Mouse (Mus musculus): ENCODE measurements around the gene Pbrm1.

Pbrm1 gene

GRCm38 (mm10) chr14:31018860-31019291, at the start of gene Pbrm1, which contains the start of gene Gnl3:
Pbrm1 (plus strand) TSS chr14:31019138.
Gnl3 (minus strand) TSS chr14:31019152.
- peak; percentile 89 for DNase-seq (ENCODE audit: low read depth)

- DNase-seq (ENCODE audit: low read depth), result no peak
Measured at GRCm38 (mm10) chr14:30974204-30974603, 44.7 kb upstream of the Pbrm1 start.

GRCm38 (mm10) chr14:30976222-30976621, 42.7 kb upstream of the Pbrm1 start:
- no peak for DNase-seq (ENCODE audit: low read depth)

GRCm38 (mm10) chr14:30996417-30996816, 22.5 kb upstream of the Pbrm1 start:
- no peak for DNase-seq (ENCODE audit: low read depth)

GRCm38 (mm10) chr14:31000356-31000755, 18.6 kb upstream of the Pbrm1 start:
- no peak for DNase-seq (ENCODE audit: low read depth)

GRCm38 (mm10) chr14:31000816-31001306, 18.1 kb upstream of the Pbrm1 start:
- DNase-seq (ENCODE audit: low read depth), result no peak

GRCm38 (mm10) chr14:31001307-31002205, 17.4 kb upstream of the Pbrm1 start, which contains the start of the genes Glt8d1 and Spcs1:
Glt8d1 (plus strand) TSS chr14:31001400.
Spcs1 (minus strand) TSS chr14:31001672.
- DNase-seq (ENCODE audit: low read depth), result no peak

GRCm38 (mm10) chr14:31004527-31004926, 14.4 kb upstream of the Pbrm1 start:
- DNase-seq (ENCODE audit: low read depth), result no peak

GRCm38 (mm10) chr14:31006779-31007178, 12.2 kb upstream of the Pbrm1 start:
- no peak for DNase-seq (ENCODE audit: low read depth)

GRCm38 (mm10) chr14:31011588-31011987, 7.3 kb upstream of the Pbrm1 start:
- no peak for DNase-seq (ENCODE audit: low read depth)

- DNase-seq (ENCODE audit: low read depth), result no peak
Measured at GRCm38 (mm10) chr14:31013928-31014327, 5.0 kb upstream of the Pbrm1 start.

GRCm38 (mm10) chr14:31016063-31016462, 2.9 kb upstream of the Pbrm1 start:
- DNase-seq (ENCODE audit: low read depth), result no peak

- no peak for DNase-seq (ENCODE audit: low read depth)
Measured at GRCm38 (mm10) chr14:31017854-31018253, 1.1 kb upstream of the Pbrm1 start.

GRCm38 (mm10) chr14:31019331-31020205, 630 bp downstream of the Pbrm1 start:
- peak; percentile 77 for DNase-seq (ENCODE audit: low read depth)

GRCm38 (mm10) chr14:31022579-31022978, 3.6 kb downstream of the Pbrm1 start:
- no peak for DNase-seq (ENCODE audit: low read depth)

- no peak for DNase-seq (ENCODE audit: low read depth)
Measured at GRCm38 (mm10) chr14:31025785-31026184, 6.8 kb downstream of the Pbrm1 start.

GRCm38 (mm10) chr14:31045296-31045695, 26.4 kb downstream of the Pbrm1 start:
- peak; percentile 25 for DNase-seq (ENCODE audit: low read depth)

- DNase-seq (ENCODE audit: low read depth), result peak; percentile 76
Measured at GRCm38 (mm10) chr14:31045817-31046216, 26.9 kb downstream of the Pbrm1 start.

GRCm38 (mm10) chr14:31062277-31062676, 43.3 kb downstream of the Pbrm1 start:
- no peak for DNase-seq (ENCODE audit: low read depth)

- DNase-seq (ENCODE audit: low read depth), result no peak
Measured at GRCm38 (mm10) chr14:31069086-31069733, 50.3 kb downstream of the Pbrm1 start.

GRCm38 (mm10) chr14:31078597-31079208, 59.8 kb downstream of the Pbrm1 start:
- DNase-seq (ENCODE audit: low read depth), result no peak

Measured in c-Kit-positive CD71-positive TER-119-negative erythroid progenitor cells, embryonic 14.5 days (primary cell).